Mouse (Mus musculus): ENCODE measurements around the gene Olig2. TPM values are rescaled to one million over a fixed set of nuclear protein-coding genes. Genes with fewer than 3 reads are reported as not detected.

Gene Olig2
- polyA plus RNA-seq, 1 experiment from 2014 or later, result 3.4 TPM

- Histone ChIP-seq H3K27me3 (replicated peaks; ENCODE audit: low read depth, poor library complexity, severe bottlenecking) (peaks cover 100% of the 10 kb centered on the region), H3K4me3 (peak overlapping the region; percentile 62), H3K36me3 (replicated peaks) (no peaks in the 10 kb centered on the region), H3K27ac (replicated peaks) (no peak overlapping the region), H3K4me1 (peaks cover 25% of the 10 kb centered on the region), H3K9me3 (no peaks in the 10 kb centered on the region)
- DNase-seq (ENCODE audit: low spot score), result no peak
- 6% methylated on average over 13 of the region's 13 CpGs for WGBS
Observed at GRCm38 (mm10) chr16:91268724-91269452, 43.6 kb downstream of the Olig2 start.

- 1% methylated on average over 64 of the region's 64 CpGs for WGBS
- H3K36me3 ChIP-seq (replicated peaks), result no peaks in the 10 kb centered on the region
- peaks cover 25% of the 10 kb centered on the region for H3K4me1 ChIP-seq
- H3K9me3 ChIP-seq, result no peaks in the 10 kb centered on the region
- H3K4me3 ChIP-seq, result peak within 1 kb of the TSS; percentile 62
- peak; percentile 81 for DNase-seq (ENCODE audit: low spot score)
- H3K27me3 ChIP-seq (replicated peaks; ENCODE audit: low read depth, poor library complexity, severe bottlenecking), result peaks cover 100% of the 10 kb centered on the region
- H3K27ac ChIP-seq (replicated peaks), result peak within 1 kb of the TSS; percentile 35; the same call in 1 of the 2 replicates
Observed at GRCm38 (mm10) chr16:91269468-91270211, 44.4 kb downstream of the Olig2 start, which contains the start of gene Olig1. TSS of gene Olig1 (plus strand) at chr16:91269772.

GRCm38 (mm10) chr16:91270212-91270971 is 45.1 kb downstream of the Olig2 start:
- WGBS, result under 1% methylated on average over 63 of the region's 63 CpGs
- Histone ChIP-seq H3K9me3 (no peaks in the 10 kb centered on the region), H3K36me3 (replicated peaks) (no peaks in the 10 kb centered on the region), H3K27ac (replicated peaks) (peak overlapping the region; percentile 35; the same call in 1 of the 2 replicates), H3K4me1 (peaks cover 25% of the 10 kb centered on the region), H3K27me3 (replicated peaks; ENCODE audit: low read depth, poor library complexity, severe bottlenecking) (peaks cover 100% of the 10 kb centered on the region), H3K4me3 (peak overlapping the region; percentile 62)
- peak; percentile 61 for DNase-seq (ENCODE audit: low spot score)

GRCm38 (mm10) chr16:91270982-91271549 is 45.8 kb downstream of the Olig2 start:
- Histone ChIP-seq H3K9me3 (no peaks in the 10 kb centered on the region), H3K27ac (replicated peaks) (no peak overlapping the region), H3K27me3 (replicated peaks; ENCODE audit: low read depth, poor library complexity, severe bottlenecking) (peaks cover 100% of the 10 kb centered on the region), H3K36me3 (replicated peaks) (no peaks in the 10 kb centered on the region), H3K4me1 (peaks cover 25% of the 10 kb centered on the region), H3K4me3 (peak overlapping the region; percentile 62)
- DNase-seq (ENCODE audit: low spot score), result peak; percentile 44
- WGBS, result under 1% methylated on average over 29 of the region's 29 CpGs

- no peak for DNase-seq (ENCODE audit: low spot score)
- peaks cover 25% of the 10 kb centered on the region for H3K4me1 ChIP-seq
- no peaks in the 10 kb centered on the region for H3K36me3 ChIP-seq (replicated peaks)
- 2% methylated on average over 20 of the region's 20 CpGs for WGBS
- H3K27ac ChIP-seq (replicated peaks), result no peak overlapping the region
- H3K4me3 ChIP-seq, result peak overlapping the region; percentile 62; the same call in 1 of the 2 replicates
- no peaks in the 10 kb centered on the region for H3K9me3 ChIP-seq
- H3K27me3 ChIP-seq (replicated peaks; ENCODE audit: low read depth, poor library complexity, severe bottlenecking), result peaks cover 100% of the 10 kb centered on the region
Observed at GRCm38 (mm10) chr16:91271634-91272033, 46.4 kb downstream of the Olig2 start.

Other genes with a start within 250 kb of the Olig2 start
- 11.6 and 11.8 TPM in 2 replicates for gene Synj1, start 214.1 kb upstream of the Olig2 start, polyA plus RNA-seq (2016; fragmentation: Nextera tagmentation; extraction: Ambion mirVana)
- 66.9 and 79.2 TPM in 2 replicates for gene Paxbp1, start 180.9 kb upstream of the Olig2 start, polyA plus RNA-seq (2016; fragmentation: Nextera tagmentation; extraction: Ambion mirVana)
- 0.15 TPM in 1 of 2 replicates, not detected in the other for gene 4932438H23Rik, start 130.3 kb upstream of the Olig2 start, polyA plus RNA-seq (2016; fragmentation: Nextera tagmentation; extraction: Ambion mirVana)
- 1.9 and 3.3 TPM in 2 replicates for gene Olig1, start 44.3 kb downstream of the Olig2 start, polyA plus RNA-seq (2016; fragmentation: Nextera tagmentation; extraction: Ambion mirVana)
- gene Ifnar2, start 147.3 kb downstream of the Olig2 start, polyA plus RNA-seq (2016; fragmentation: Nextera tagmentation; extraction: Ambion mirVana), result 29.7 and 31.0 TPM in 2 replicates
- gene Gm21970, start 166.3 kb downstream of the Olig2 start, polyA plus RNA-seq (2016; fragmentation: Nextera tagmentation; extraction: Ambion mirVana), result not detected in 2 replicates
- 7.8 and 8.9 TPM in 2 replicates for gene Il10rb, start 180.7 kb downstream of the Olig2 start, polyA plus RNA-seq (2016; fragmentation: Nextera tagmentation; extraction: Ambion mirVana)